Mouse (Mus musculus) cerebellum, adult 8-10 months (tissue): ENCODE measurements around the gene Sept3.

Experiments
- DNase-seq: peaks from one replicate; pipeline ENCODE4 v3.0.0; 2022

The Sept3 gene

DNA sequence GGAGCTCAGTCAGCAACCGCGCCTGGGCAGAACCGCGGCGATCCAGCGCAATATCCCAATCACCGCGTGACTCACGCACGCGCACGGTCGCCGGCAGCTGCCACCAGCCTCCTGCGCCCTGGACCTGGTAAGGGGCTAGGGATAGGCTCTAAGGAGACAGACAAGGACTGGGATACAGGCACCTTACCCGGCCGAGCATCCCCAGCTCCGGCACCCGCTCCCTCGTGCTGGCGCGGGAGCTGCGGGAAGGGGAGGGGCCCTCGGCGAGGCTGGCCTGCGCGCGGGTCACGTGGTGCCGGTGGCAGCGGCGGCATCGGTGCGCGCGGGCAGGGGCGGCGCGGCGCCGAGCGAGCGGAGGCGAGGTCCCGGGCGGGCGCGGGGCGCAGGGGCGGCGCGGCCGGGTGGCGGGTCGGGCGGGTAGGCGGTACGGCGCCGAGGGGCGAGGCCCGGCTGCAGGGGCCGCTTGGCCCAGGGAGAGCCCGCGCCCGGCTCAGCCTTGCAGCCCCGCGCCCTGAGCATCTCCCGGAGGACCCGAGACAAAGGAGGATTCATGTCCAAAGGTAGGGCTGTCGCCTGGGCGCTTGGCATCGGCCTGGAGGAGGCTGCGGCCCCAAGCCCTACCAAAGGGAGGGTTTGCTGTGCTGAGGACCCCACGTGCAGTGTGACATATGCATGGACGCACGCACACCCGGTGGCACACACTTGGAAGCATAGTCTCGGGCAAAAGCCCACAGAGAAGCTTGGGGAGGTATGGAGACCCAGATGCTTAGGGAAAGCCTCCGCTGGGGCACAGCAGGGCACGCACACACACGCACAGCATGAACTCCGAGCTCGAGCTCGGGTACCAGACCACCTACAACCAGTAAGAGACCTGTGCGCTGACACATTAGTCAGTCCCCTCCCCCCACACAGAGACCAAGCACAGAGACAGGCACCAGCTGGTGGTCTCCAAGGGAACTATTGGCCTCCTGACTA is 521 bp downstream of the Sept3 start:
- peak; percentile 85 for DNase-seq

GRCm38 (mm10) chr15:82277591-82277990 is 2.9 kb downstream of the Sept3 start:
- peak; percentile 84 for DNase-seq

- no peak for DNase-seq
Measured at GRCm38 (mm10) chr15:82280638-82281037, 5.9 kb downstream of the Sept3 start.

GRCm38 (mm10) chr15:82286157-82286556 is 11.5 kb downstream of the Sept3 start:
- no peak for DNase-seq

DNA sequence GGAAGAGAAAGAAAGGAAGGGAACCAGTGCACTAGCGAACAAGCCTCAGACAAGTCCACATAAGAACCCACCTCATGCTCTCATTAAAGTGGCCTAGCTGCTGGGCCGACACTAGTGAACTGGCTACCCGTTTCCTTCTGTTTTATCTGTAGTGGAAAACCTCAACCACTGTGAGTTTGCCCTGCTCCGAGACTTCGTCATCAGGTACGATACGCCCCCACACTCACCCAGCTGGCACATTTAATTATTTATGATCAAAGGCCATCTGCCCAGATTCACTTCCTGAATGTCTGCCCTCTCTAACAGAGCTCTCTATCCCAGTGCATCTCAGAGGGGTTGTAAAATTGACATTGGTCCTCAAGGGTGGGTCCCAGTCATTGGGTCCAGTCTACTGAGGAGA is 15.6 kb downstream of the Sept3 start:
- DNase-seq, result no peak

DNA sequence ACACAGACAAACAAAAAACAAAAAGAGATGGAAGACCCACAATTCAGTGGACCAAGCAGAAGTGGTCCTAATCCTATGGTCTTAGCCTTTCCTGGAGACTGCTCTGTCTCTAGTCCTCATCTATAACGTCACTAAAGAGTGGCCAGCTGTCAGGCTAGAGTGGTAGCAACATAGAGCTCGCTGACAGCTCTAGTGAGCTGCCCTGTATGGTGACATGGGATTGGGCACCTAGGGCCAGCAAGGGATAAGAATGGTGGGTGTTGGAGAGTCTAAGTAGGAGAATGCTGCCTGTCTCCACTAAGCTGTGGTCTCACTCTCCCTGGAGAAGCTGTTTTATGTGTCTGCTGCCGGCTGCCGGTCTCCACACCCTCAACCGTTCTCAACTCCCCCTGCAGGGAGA is 18.2 kb downstream of the Sept3 start:
- no peak for DNase-seq

- no peak for DNase-seq
Measured at GRCm38 (mm10) chr15:82293271-82293711, 18.6 kb downstream of the Sept3 start.

GRCm38 (mm10) chr15:82294059-82294458 is 19.4 kb downstream of the Sept3 start:
- DNase-seq, result no peak

DNA sequence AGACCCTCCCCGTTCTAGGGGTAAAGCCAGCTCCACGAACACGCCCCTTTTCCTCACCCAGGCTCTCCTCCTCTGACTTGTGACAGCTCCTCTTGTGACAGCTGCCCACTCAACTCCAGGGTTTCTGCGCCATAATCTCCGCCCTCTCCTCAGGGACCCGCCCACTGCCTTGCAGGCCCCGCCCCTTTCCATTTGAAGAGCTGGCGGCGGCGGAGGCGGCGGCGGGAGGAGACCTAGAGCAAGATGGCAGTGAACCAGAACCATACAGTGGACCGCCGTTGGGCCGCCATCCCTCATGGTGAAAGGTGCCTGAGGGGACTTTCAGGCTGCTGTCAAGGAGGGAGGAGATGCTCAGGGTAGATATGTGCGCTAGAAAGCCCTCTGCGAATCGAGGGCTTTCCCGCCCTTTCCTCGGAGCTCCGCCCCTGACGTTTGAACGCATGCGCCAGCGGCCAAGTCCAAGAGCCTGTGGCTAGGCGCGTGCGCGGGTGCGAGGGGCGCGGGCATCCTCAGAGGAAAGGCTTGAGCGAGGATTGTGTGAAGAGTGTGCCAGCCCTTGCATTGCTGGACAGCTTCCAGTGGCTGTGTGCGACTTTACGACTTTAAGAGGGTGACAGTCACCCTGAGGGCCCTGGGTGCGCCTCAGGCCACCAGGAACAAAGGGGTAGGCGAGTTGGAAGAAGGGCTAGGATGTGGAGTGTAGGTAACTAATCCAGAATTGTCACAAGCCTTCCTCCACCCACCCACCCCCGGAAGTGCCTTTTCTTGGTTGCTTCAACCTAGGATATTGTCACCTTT is 24.3 kb downstream of the Sept3 start, which contains the start of gene Wbp2nl:
Wbp2nl (plus strand) TSS at position 191 of the 798 bp plus-strand sequence.
- DNase-seq, result no peak

DNA sequence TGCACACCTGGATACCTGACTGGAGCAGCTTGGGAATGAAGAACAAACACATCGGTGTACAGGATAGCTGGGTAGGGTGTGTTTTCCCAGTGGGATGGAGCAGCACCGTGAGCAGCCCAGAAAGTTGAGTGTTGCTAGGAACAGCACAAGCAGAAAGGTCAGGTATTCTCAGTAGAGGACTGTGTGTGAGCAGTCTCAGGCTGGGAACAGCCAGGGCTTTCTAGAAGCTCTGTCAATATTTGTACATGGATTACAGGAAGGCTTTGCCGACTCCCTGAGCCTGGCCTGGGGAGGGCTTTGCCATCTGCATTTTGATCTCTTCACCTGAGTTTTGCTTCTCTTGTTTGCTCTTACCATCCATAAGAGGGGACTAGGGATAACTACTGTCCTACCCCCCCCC is 32.4 kb downstream of the Sept3 start:
- no peak for DNase-seq

- DNase-seq, result no peak
Measured at GRCm38 (mm10) chr15:82308416-82308815, 33.7 kb downstream of the Sept3 start.

DNA sequence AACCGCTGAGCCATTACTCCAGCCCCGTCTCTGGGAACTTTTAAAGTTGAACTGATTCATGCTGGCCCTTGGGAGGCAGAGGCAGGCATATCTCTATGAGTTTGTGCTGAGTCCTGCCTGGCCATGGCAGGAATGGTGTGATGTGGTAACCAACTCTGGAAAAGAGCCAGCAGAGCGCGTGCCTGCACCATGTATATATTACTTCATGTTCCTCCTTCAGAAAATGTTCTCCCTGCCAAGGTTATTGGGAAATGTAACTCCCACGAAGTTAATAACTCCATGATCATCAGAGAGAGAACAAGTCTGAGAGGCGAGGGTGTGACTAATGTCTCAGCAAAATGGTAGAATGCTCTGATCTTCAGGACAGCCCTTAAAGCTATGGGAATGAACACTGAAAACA is 43.1 kb downstream of the Sept3 start:
- no peak for DNase-seq

GRCm38 (mm10) chr15:82319613-82320012 is 44.9 kb downstream of the Sept3 start:
- no peak for DNase-seq

GRCm38 (mm10) chr15:82322195-82322594 is 47.5 kb downstream of the Sept3 start:
- no peak for DNase-seq

DNA sequence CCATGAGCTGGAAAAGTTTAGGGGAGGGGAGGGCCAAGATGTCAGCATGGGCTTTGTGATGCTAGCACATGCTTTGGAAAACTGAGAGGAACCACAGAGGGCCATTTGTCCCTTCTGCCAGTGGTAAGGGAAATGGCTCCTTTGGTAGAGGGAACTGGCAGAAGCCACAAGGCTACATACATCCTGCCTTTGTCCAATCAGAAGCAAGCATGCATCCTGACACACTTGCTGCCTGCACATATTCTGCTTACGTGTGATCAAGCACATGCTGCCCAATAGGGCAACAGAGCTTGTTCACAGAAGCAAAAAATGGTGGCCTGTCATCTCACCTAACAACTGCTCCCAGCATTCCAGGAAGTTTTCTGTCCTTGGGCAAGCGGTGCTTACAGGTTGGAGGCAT is 50.7 kb downstream of the Sept3 start:
- no peak for DNase-seq

GRCm38 (mm10) chr15:82335194-82335593 is 60.5 kb downstream of the Sept3 start:
- peak; percentile 47 for DNase-seq

DNA sequence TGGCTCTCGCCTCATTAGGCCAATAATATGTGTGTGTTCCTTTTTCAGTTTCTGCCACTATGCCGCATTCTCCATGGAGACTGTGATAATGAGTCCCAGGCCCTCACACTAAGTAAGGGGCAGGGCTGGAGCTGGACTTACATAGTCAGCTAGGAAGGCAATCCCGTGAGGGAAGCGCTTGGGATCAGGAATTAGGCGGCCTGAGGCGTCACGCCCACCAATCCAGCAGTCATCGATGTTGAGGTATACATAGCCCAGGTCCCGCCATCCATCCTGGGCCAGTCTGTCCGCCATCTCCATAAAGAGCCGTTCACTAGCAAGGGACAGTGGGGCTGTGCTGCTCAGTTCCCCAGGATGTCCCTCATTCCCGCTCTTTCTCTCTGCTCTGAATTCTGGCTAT is 61.9 kb downstream of the Sept3 start:
- no peak for DNase-seq

- no peak for DNase-seq
Measured at GRCm38 (mm10) chr15:82337875-82338274, 63.2 kb downstream of the Sept3 start.

GRCm38 (mm10) chr15:82338593-82339112 is 64.0 kb downstream of the Sept3 start, which contains the start of the genes Naga, Pheta2 and Smdt1:
Gene Naga, minus strand, starts transcription at chr15:82338925.
Gene Pheta2, plus strand, starts transcription at chr15:82338942.
Gene Smdt1, plus strand, starts transcription at chr15:82338959.
- peak; percentile 96 for DNase-seq

- no peak for DNase-seq
Measured at GRCm38 (mm10) chr15:82339150-82339549, 64.5 kb downstream of the Sept3 start.

DNA sequence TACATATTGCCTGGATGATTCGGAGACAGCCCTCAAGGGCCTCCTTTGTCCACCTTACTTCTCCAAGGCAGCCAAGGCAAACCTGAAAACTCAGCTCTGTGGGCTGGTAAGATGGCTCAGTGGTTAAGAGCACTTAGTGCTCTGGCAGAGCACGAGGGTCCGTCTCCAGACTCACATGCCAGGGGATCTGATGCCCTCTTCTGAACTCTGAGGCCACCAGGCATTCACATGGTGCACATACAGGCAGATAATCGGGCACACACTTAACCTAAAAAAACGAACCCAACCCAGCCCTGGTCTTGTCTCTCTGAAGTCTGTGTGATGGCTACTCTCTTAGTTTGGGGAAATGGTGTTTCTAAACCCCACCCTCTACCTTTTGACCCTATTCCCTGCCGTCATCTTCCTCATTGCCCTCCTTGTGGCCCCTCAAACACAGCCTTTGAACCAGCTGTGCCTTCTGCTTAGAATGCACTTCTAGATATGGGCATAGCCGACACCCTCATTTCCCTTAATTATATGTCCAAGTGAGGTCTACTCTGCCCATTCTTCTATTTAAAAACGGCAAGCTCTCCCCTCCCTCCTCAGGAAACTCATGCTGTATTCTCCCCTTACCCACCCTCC is 65.1 kb downstream of the Sept3 start:
- no peak for DNase-seq

GRCm38 (mm10) chr15:82340414-82341035 is 65.8 kb downstream of the Sept3 start:
- no peak for DNase-seq
